Mouse (Mus musculus): ENCODE measurements around the gene Prpf6. TPM values are rescaled to one million over a fixed set of nuclear protein-coding genes. Genes with fewer than 3 reads are reported as not detected.

The Prpf6 gene
- total and polyA plus RNA-seq, 3 experiments: 58.7 to 69.4 TPM; not detected in 1

- Histone ChIP-seq H3K27ac (ENCODE audit: control insufficient read depth, low read depth, low read length) (no peak overlapping the region), H3K27me3 (ENCODE audit: control insufficient read depth in 1 of 2, insufficient read depth in 2 of 2, low read length in 2 of 2) (no peaks in the 10 kb centered on the region), H3K4me3 (ENCODE audit: control insufficient read depth in 1 of 2, insufficient read depth in 1 of 2, low read depth in 2 of 2, low read length in 2 of 2) (no peak overlapping the region), H3K36me3 (ENCODE audit: control insufficient read depth in 1 of 2, insufficient read depth in 2 of 2, low read length in 2 of 2) (peaks cover 0 to 9% of the 10 kb centered on the region in 2 experiments; a peak in 2 of 4 replicates), H3K9ac (ENCODE audit: control insufficient read depth, low read depth, low read length, poor library complexity, severe bottlenecking) (no peak overlapping the region), H3K79me2 (ENCODE audit: control insufficient read depth, insufficient read depth, low read length, poor library complexity) (peaks cover 8% of the 10 kb centered on the region), H3K9me3 (replicated peaks; ENCODE audit: insufficient read depth, low read length) (no peaks in the 10 kb centered on the region), H3K4me1 (ENCODE audit: control insufficient read depth in 1 of 2, insufficient read depth in 2 of 2, low read length in 2 of 2) (peaks cover 3 to 7% of the 10 kb centered on the region in 2 experiments)
- TF ChIP-seq ZKSCAN1 (IDR thresholded peaks at IDR 0.05; ENCODE audit: low read depth, low read length) (no peak), TCF12 (IDR thresholded peaks at IDR 0.05; ENCODE audit: low read depth, low read length) (no peak), UBTF (IDR thresholded peaks at IDR 0.05; ENCODE audit: borderline replicate concordance, insufficient read depth, low read depth, low read length) (no peak), NRF1 (IDR thresholded peaks at IDR 0.05; ENCODE audit: insufficient read depth, low read depth, low read length, poor library complexity, severe bottlenecking) (no peak), SMC3 (IDR thresholded peaks at IDR 0.05; ENCODE audit: low read depth, low read length) (no peak), CHD1 (IDR thresholded peaks at IDR 0.05; ENCODE audit: low read depth, low read length) (no peak), ZMIZ1 (IDR thresholded peaks at IDR 0.05; ENCODE audit: low read depth, low read length) (no peak), POLR2AphosphoS2 (IDR thresholded peaks at IDR 0.05; ENCODE audit: low read length) (no peak), ZNF384 (IDR thresholded peaks at IDR 0.05; ENCODE audit: low read depth, low read length) (no peak), MAX (IDR thresholded peaks at IDR 0.05; ENCODE audit: low read length) (no peak), POLR2A (IDR thresholded peaks at IDR 0.05; ENCODE audit: control insufficient read depth in 1 of 2, insufficient read depth in 1 of 2, low read depth in 1 of 2, low read length in 2 of 2, poor library complexity in 1 of 2) (no peak), JUND (IDR thresholded peaks at IDR 0.05; ENCODE audit: low read depth, low read length) (no peak), RCOR1 (IDR thresholded peaks at IDR 0.05; ENCODE audit: low read depth, low read length) (no peak), GABPA (IDR thresholded peaks at IDR 0.05; ENCODE audit: low read depth, low read length) (no peak), MAZ (IDR thresholded peaks at IDR 0.05; ENCODE audit: low read depth, low read length) (no peak), POLR2AphosphoS5 (IDR thresholded peaks at IDR 0.05; ENCODE audit: borderline replicate concordance, low read depth, low read length) (no peak), EP300 (IDR thresholded peaks at IDR 0.05; ENCODE audit: low read depth in 1 of 2, low read length in 2 of 2) (no peak), NELFE (IDR thresholded peaks at IDR 0.05; ENCODE audit: low read depth, low read length) (no peak), RAD21 (IDR thresholded peaks at IDR 0.05; ENCODE audit: low read depth, low read length) (no peak)
- no peak for DNase-seq (ENCODE audit: low read depth, low spot score)
These were observed 8.7 kb upstream of the Prpf6 start for GRCm38 (mm10) chr2:181582939-181583338.

DNA sequence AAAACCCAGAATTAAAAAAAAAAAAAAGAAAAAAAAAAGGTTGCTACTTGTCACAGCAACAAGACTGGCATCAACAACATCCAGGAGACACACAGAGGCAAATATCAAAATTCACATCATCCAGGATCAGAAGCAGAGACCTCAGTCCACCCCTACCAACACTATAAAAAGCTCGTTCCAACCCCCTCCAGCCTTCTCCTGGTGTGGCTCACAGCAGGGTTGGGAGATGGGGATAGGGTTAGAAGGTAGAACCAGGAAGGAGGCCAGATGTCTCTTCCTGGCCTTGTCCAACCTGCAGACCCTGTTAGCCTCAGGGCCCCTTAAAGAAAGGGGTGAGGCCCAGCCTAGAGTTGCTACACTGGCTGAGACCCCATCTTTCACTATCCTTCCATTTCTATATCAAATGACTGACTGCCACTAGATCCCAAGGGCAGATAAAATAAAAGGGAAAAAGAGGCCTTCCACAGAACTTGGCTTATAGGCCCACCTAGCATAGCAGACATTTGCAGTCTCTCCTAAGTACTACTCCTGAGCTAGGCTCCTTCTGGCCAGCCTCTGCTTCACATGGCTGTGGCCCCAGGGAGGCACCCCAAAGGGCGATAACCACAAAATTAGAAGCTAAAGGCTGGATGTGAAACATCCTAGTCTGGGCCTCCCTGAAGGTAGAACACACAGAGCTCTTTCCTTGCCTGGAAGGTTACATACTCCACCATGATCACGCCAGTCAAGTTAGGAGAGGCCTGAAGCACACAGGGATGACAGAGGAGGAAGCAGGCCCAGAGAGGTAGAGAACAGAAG is 8.0 kb upstream of the Prpf6 start:
- Histone ChIP-seq H3K4me3 (ENCODE audit: control insufficient read depth in 1 of 2, insufficient read depth in 1 of 2, low read depth in 2 of 2, low read length in 2 of 2) (no peak overlapping the region), H3K79me2 (ENCODE audit: control insufficient read depth, insufficient read depth, low read length, poor library complexity) (peaks cover 8% of the 10 kb centered on the region), H3K36me3 (ENCODE audit: control insufficient read depth in 1 of 2, insufficient read depth in 2 of 2, low read length in 2 of 2) (peaks cover 0 to 2% of the 10 kb centered on the region in 2 experiments; a peak in 3 of 4 replicates), H3K27ac (ENCODE audit: control insufficient read depth, low read depth, low read length) (no peak overlapping the region), H3K9me3 (replicated peaks; ENCODE audit: insufficient read depth, low read length) (no peaks in the 10 kb centered on the region), H3K27me3 (ENCODE audit: control insufficient read depth in 1 of 2, insufficient read depth in 2 of 2, low read length in 2 of 2) (no peaks in the 10 kb centered on the region), H3K9ac (ENCODE audit: control insufficient read depth, low read depth, low read length, poor library complexity, severe bottlenecking) (no peak overlapping the region), H3K4me1 (ENCODE audit: control insufficient read depth in 1 of 2, insufficient read depth in 2 of 2, low read length in 2 of 2) (peaks cover 0 to 3% of the 10 kb centered on the region in 2 experiments; a peak in 2 of 4 replicates)
- DNase-seq (ENCODE audit: low read depth, low spot score): no peak
- TF ChIP-seq POLR2AphosphoS2 (IDR thresholded peaks at IDR 0.05; ENCODE audit: low read length) (0 out of 2 replicates have a peak, but pooled peaks have one; percentile 44), NELFE (IDR thresholded peaks at IDR 0.05; ENCODE audit: low read depth, low read length) (no peak), POLR2A (IDR thresholded peaks at IDR 0.05; ENCODE audit: control insufficient read depth in 1 of 2, insufficient read depth in 1 of 2, low read depth in 1 of 2, low read length in 2 of 2, poor library complexity in 1 of 2) (no peak), SMC3 (IDR thresholded peaks at IDR 0.05; ENCODE audit: low read depth, low read length) (no peak), MYB (IDR thresholded peaks at IDR 0.05; ENCODE audit: low read depth, low read length) (no peak), ZKSCAN1 (IDR thresholded peaks at IDR 0.05; ENCODE audit: low read depth, low read length) (no peak), POLR2AphosphoS5 (IDR thresholded peaks at IDR 0.05; ENCODE audit: borderline replicate concordance, low read depth, low read length) (no peak), GABPA (IDR thresholded peaks at IDR 0.05; ENCODE audit: low read depth, low read length) (no peak), CTCF (IDR thresholded peaks at IDR 0.05 in 2 of 3, conservative IDR thresholded peaks at IDR 0.05 in 1 of 3; ENCODE audit: control insufficient read depth in 1 of 3, insufficient read depth in 1 of 3, low read depth in 2 of 3, low read length in 3 of 3, poor library complexity in 1 of 3, severe bottlenecking in 1 of 3) (no peak)
